ENCODE assay signal across 17 mouse cellular contexts in the genomic region with DNA sequence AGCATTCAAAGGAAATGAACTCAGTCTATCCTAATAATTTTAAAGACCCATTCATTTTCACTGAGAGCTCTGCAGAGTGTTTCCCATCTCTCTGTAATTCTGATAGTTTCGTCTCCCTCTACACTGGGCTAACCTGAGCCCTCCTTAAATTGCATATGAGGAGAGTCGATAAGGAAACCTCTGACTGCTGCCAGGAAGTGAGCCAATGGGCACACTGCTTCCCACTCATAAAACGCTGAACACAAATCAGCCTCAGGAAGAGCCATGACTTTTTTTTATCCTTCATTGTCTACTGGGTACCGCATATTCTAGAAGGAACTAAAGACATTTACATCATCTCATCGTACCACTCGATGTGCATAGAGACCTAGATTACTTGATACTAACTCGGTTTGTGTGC. TPM values are rescaled to one million over a fixed set of nuclear protein-coding genes. Genes with fewer than 3 reads are reported as not detected.
DNase-seq lines count a peak whose midpoint lies in the region; ATAC-seq lines count a peak whose summit lies in the region.
"Had no signal": no experiment of that assay in that cellular context is flagged by ENCODE, and none has a peak within 500 bp of the region (broad histone marks: within the 10 kb centered on the region; RNA-seq: fewer than 3 reads in every experiment).

No protein-coding gene starts in this region.

- WGBS in heart, embryonic 11.5 days (ENCODE audit: insufficient replicate concordance), result 82% methylated on average over 7 of the region's 7 CpGs
- WGBS in kidney, embryonic 16.5 days, result 85% methylated on average over 7 of the region's 7 CpGs
- WGBS in midbrain, embryonic 16.5 days, result 88% methylated on average over 7 of the region's 7 CpGs

- 0 out of 2 replicates have a peak overlapping the region, but pooled peaks have one; percentile 27 for H3K4me2 ChIP-seq in heart, embryonic 11.5 days
- 0 out of 2 replicates have a peak overlapping the region, but pooled peaks have one; percentile 3 for H3K4me2 ChIP-seq in kidney, embryonic 16.5 days (replicated peaks; ENCODE audit: low read depth, low read length)
- peak overlapping the region; percentile 40 for H3K4me2 ChIP-seq in midbrain, embryonic 16.5 days (ENCODE audit: low read length)

- no peak for ATAC-seq in heart, embryonic 11.5 days (replicated peaks; ENCODE audit: insufficient number of reproducible peaks, low FRiP score, low TSS enrichment)
- ATAC-seq in kidney, embryonic 16.5 days (ENCODE audit: low FRiP score, low TSS enrichment), result no peak
- no peak for ATAC-seq in midbrain, embryonic 16.5 days
- ATAC-seq: activated CD4-positive, CD25-positive, alpha-beta regulatory T cell, adult 4 months had no signal

- no peak overlapping the region for H3K27ac ChIP-seq in heart, embryonic 11.5 days (ENCODE audit: low read depth, low read length)
- H3K27ac ChIP-seq in kidney, embryonic 16.5 days (ENCODE audit: low read length), result no peak overlapping the region
- no peak overlapping the region for H3K27ac ChIP-seq in midbrain, embryonic 16.5 days (ENCODE audit: low read length)
- H3K27ac ChIP-seq: limb, embryonic 12.5 days had no signal

- no peak overlapping the region for H3K4me3 ChIP-seq in heart, embryonic 11.5 days (ENCODE audit: low read depth, low read length)
- no peak overlapping the region for H3K4me3 ChIP-seq in kidney, embryonic 16.5 days (ENCODE audit: low read length)
- H3K4me3 ChIP-seq in midbrain, embryonic 16.5 days (ENCODE audit: low read depth, low read length), result no peak overlapping the region

- no peaks in the 10 kb centered on the region for H3K9me3 ChIP-seq in heart, embryonic 11.5 days (replicated peaks; ENCODE audit: control insufficient read depth, low read length)
- H3K9me3 ChIP-seq in kidney, embryonic 16.5 days (ENCODE audit: low read length), result no peaks in the 10 kb centered on the region
- H3K9me3 ChIP-seq in midbrain, embryonic 16.5 days (replicated peaks; ENCODE audit: control insufficient read depth, low read length, poor library complexity, severe bottlenecking), result no peaks in the 10 kb centered on the region
- H3K9me3 ChIP-seq: limb, embryonic 12.5 days had no signal

- no peak overlapping the region for H3K9ac ChIP-seq in heart, embryonic 11.5 days (ENCODE audit: low read depth, low read length)
- no peak overlapping the region for H3K9ac ChIP-seq in kidney, embryonic 16.5 days (replicated peaks; ENCODE audit: low read length)
- peak overlapping the region; percentile 33; the same call in 1 of the 2 replicates for H3K9ac ChIP-seq in midbrain, embryonic 16.5 days (ENCODE audit: low read depth, low read length)

- H3K4me1 ChIP-seq in heart, embryonic 11.5 days (ENCODE audit: control insufficient read depth, insufficient read depth, low read length), result peaks cover 21% of the 10 kb centered on the region
- H3K4me1 ChIP-seq in kidney, embryonic 16.5 days (ENCODE audit: insufficient read depth, low read length), result peaks cover 26% of the 10 kb centered on the region
- H3K4me1 ChIP-seq in midbrain, embryonic 16.5 days (ENCODE audit: control insufficient read depth, insufficient read depth, low read length), result peaks cover 32% of the 10 kb centered on the region

- no peaks in the 10 kb centered on the region for H3K36me3 ChIP-seq in heart, embryonic 11.5 days (ENCODE audit: control insufficient read depth, insufficient read depth, low read length)
- H3K36me3 ChIP-seq in kidney, embryonic 16.5 days (ENCODE audit: insufficient read depth, low read length), result no peaks in the 10 kb centered on the region
- H3K36me3 ChIP-seq in midbrain, embryonic 16.5 days (ENCODE audit: control insufficient read depth, insufficient read depth, low read length), result 0 out of 2 replicates have a peak, but pooled peaks cover 2% of the 10 kb centered on the region
- H3K36me3 ChIP-seq: limb, embryonic 12.5 days had no signal

- DNase-seq in heart, adult 9 months (ENCODE audit: low spot score in 2 of 2), result no peak
- DNase-seq in kidney, postnatal 10 days, result no peak
- DNase-seq in MEL-GATA-1-ER (ENCODE audit: extremely low read depth, low read depth), result peak; percentile 57
- DNase-seq in embryo, embryonic 9.5 days (ENCODE audit: extremely low spot score), result no peak
- DNase-seq: cerebellum, adult 11 months; kidney, adult 11 months; kidney, postnatal 36 days; layer of hippocampus, postnatal 36 days; lung, adult 18-20 months; lung, postnatal 4 days; right cerebral cortex, postnatal 25 days had no signal

- H3K27me3 ChIP-seq in heart, embryonic 11.5 days (ENCODE audit: control insufficient read depth, insufficient read depth, low read length), result no peaks in the 10 kb centered on the region
- no peaks in the 10 kb centered on the region for H3K27me3 ChIP-seq in kidney, embryonic 16.5 days (ENCODE audit: insufficient read depth, low read length)
- no peaks in the 10 kb centered on the region for H3K27me3 ChIP-seq in midbrain, embryonic 16.5 days (ENCODE audit: control insufficient read depth, insufficient read depth, low read depth, low read length)
- H3K27me3 ChIP-seq: limb, embryonic 12.5 days had no signal

RNA-seq across cellular contexts. Expression of gene Map3k4, which starts 1.2 kb away (rescaled TPM):
- polyA plus RNA-seq in heart, embryonic 11.5 days (2014; fragmentation: Nextera tagmentation; extraction: Ambion mirVana), result 29.2 and 39.5 TPM in 2 replicates
- polyA plus RNA-seq in kidney, embryonic 16.5 days (2015; fragmentation: Nextera tagmentation; extraction: Ambion mirVana), result 36.0 and 38.8 TPM in 2 replicates
- 31.3 and 41.3 TPM in 2 replicates for polyA plus RNA-seq in midbrain, embryonic 16.5 days (2015; fragmentation: Nextera tagmentation; extraction: Ambion mirVana)

RNA-seq across cellular contexts. Expression of gene Plg, which starts 58.6 kb away (rescaled TPM):
- polyA plus RNA-seq in heart, embryonic 11.5 days (2014; fragmentation: Nextera tagmentation; extraction: Ambion mirVana), result 0.23 and 3.0 TPM in 2 replicates
- 0.75 and 1.0 TPM in 2 replicates for polyA plus RNA-seq in kidney, embryonic 16.5 days (2015; fragmentation: Nextera tagmentation; extraction: Ambion mirVana)
- 0.09 TPM in 1 of 2 replicates, not detected in the other for polyA plus RNA-seq in midbrain, embryonic 16.5 days (2015; fragmentation: Nextera tagmentation; extraction: Ambion mirVana)
- polyA plus RNA-seq: activated CD4-positive, CD25-positive, alpha-beta regulatory T cell, adult 4 months; gonadal fat pad, adult 2 months; limb, embryonic 12.5 days had no signal
